Mouse (Mus musculus): ENCODE measurements at regions not wholly inside any gene's neighbourhood (a gene's known extent, or its start where the extent isn't known, plus 50 kb on each side); places are given as distances from the start of the nearest gene placed in this dataset.

- ChIA-PET POLR2A (interaction anchor here (0.6 to 13.7 kb wide), 102 partner anchors 7 to 969 kb away, joined by 3 to 475 read pairs (median 5); partner anchors contain the start of genes Sox2 (in 4 of the 4) and Fxr1 (in 1 of the 4)), CTCF (interaction anchor here in 3 of 4 experiments (0.6 to 1.6 kb wide), 9 partner anchors 12 to 329 kb away, joined by 3 to 5 read pairs (median 4); no protein-coding TSS in a partner anchor)
These were observed 106.9 kb downstream of the Sox2 start for GRCm38 (mm10) chr3:34757130-34757529.

GRCm38 (mm10) chr3:34757813-34758510 is 107.8 kb downstream of the Sox2 start:
- CTCF ChIA-PET, result interaction anchor here in 3 of 4 experiments (0.6 to 1.4 kb wide), 7 partner anchors 13 to 152 kb away, joined by 3 to 5 read pairs (median 3); partner anchors contain the start of gene Sox2 (in 1 of the 3)
- POLR2A ChIA-PET, result interaction anchor here (0.6 to 13.7 kb wide), 83 partner anchors 7 to 767 kb away, joined by 3 to 475 read pairs (median 6); partner anchors contain the start of genes Sox2 (in 4 of the 4) and Fxr1 (in 1 of the 4)

- ChIA-PET CTCF (interaction anchor here (0.6 to 3.0 kb wide), 26 partner anchors 8 to 159 kb away, joined by 3 to 29 read pairs (median 4); partner anchors contain the start of gene Sox2 (in 1 of the 4)), POLR2A (interaction anchor here (0.5 to 13.7 kb wide), 97 partner anchors 9 to 993 kb away, joined by 3 to 475 read pairs (median 5); partner anchors contain the start of gene Sox2 (in 4 of the 4))
These were observed 109.9 kb downstream of the Sox2 start for GRCm38 (mm10) chr3:34759942-34760640.

- ChIA-PET CTCF (interaction anchor here (0.5 to 3.0 kb wide), 21 partner anchors 9 to 344 kb away, joined by 3 to 29 read pairs (median 4); partner anchors contain the start of gene Sox2 (in 1 of the 4)), POLR2A (interaction anchor here (0.5 to 13.7 kb wide), 100 partner anchors 8 to 958 kb away, joined by 3 to 475 read pairs (median 6); partner anchors contain the start of gene Sox2 (in 4 of the 4))
These were observed 111.1 kb downstream of the Sox2 start for GRCm38 (mm10) chr3:34761162-34761769.

GRCm38 (mm10) chr3:34761783-34762182 is 111.6 kb downstream of the Sox2 start:
- ChIA-PET POLR2A (interaction anchor here (0.5 to 13.7 kb wide), 89 partner anchors 9 to 1126 kb away, joined by 3 to 475 read pairs (median 7); partner anchors contain the start of gene Sox2 (in 4 of the 4)), CTCF (interaction anchor here (0.6 to 3.0 kb wide), 15 partner anchors 8 to 343 kb away, joined by 3 to 29 read pairs (median 5); partner anchors contain the start of gene Sox2 (in 1 of the 4))

GRCm38 (mm10) chr3:34764559-34764958 is 114.4 kb downstream of the Sox2 start:
- CTCF ChIA-PET, result interaction anchor here in 2 of 4 experiments (0.5 to 1.6 kb wide), 3 partner anchors 124 to 125 kb away, joined by 4 to 8 read pairs (median 5); no protein-coding TSS in a partner anchor
- POLR2A ChIA-PET, result interaction anchor here (0.5 to 13.7 kb wide), 50 partner anchors 8 to 757 kb away, joined by 3 to 405 read pairs (median 5); partner anchors contain the start of gene Sox2 (in 3 of the 4)

- CTCF ChIA-PET, result interaction anchor here in 3 of 4 experiments (0.6 to 1.6 kb wide), 3 partner anchors 125 to 126 kb away, joined by 4 to 9 read pairs (median 5); no protein-coding TSS in a partner anchor
- POLR2A ChIA-PET, result interaction anchor here in 3 of 4 experiments (0.7 to 13.7 kb wide), 38 partner anchors 8 to 757 kb away, joined by 3 to 405 read pairs (median 6); partner anchors contain the start of gene Sox2 (in 3 of the 3)
These were observed 114.9 kb downstream of the Sox2 start for GRCm38 (mm10) chr3:34765151-34765550.

- CTCF ChIA-PET, result interaction anchor here in 2 of 4 experiments (0.7 to 1.3 kb wide), 4 partner anchors 9 to 130 kb away, joined by 3 to 8 read pairs (median 4); no protein-coding TSS in a partner anchor
- POLR2A ChIA-PET, result interaction anchor here in 3 of 4 experiments (0.6 to 4.8 kb wide), 28 partner anchors 9 to 595 kb away, joined by 3 to 61 read pairs (median 4); partner anchors contain the start of gene Sox2 (in 2 of the 3)
These were observed 119.6 kb downstream of the Sox2 start for GRCm38 (mm10) chr3:34769818-34770217.

GRCm38 (mm10) chr3:34770271-34770670 is 120.1 kb downstream of the Sox2 start:
- POLR2A ChIA-PET, result interaction anchor here in 3 of 4 experiments (0.6 to 4.8 kb wide), 24 partner anchors 9 to 595 kb away, joined by 3 to 61 read pairs (median 4); partner anchors contain the start of gene Sox2 (in 1 of the 3)
- CTCF ChIA-PET, result interaction anchor here in 3 of 4 experiments (0.5 to 1.3 kb wide), 4 partner anchors 9 to 492 kb away, joined by 4 to 8 read pairs (median 4); no protein-coding TSS in a partner anchor

- POLR2A ChIA-PET, result interaction anchor here (0.6 to 4.8 kb wide), 23 partner anchors 9 to 328 kb away, joined by 3 to 61 read pairs (median 4); no protein-coding TSS in a partner anchor
- CTCF ChIA-PET, result interaction anchor here (0.6 to 2.4 kb wide), 9 partner anchors 11 to 711 kb away, joined by 3 to 8 read pairs (median 4); partner anchors contain the start of gene Sox2 (in 1 of the 4)
These were observed 121.8 kb downstream of the Sox2 start for GRCm38 (mm10) chr3:34772035-34772434.

- ChIA-PET POLR2A (interaction anchor here in 3 of 4 experiments (0.8 to 3.5 kb wide), 19 partner anchors 8 to 120 kb away, joined by 3 to 17 read pairs (median 4); no protein-coding TSS in a partner anchor), CTCF (interaction anchor here in 1 of 4 experiments (0.6 kb wide), 1 partner anchor 304 kb away, joined by 7 read pairs; no protein-coding TSS in a partner anchor)
These were observed 123.6 kb downstream of the Sox2 start for GRCm38 (mm10) chr3:34773678-34774425.

GRCm38 (mm10) chr3:34781770-34782169 is 131.6 kb downstream of the Sox2 start:
- ChIA-PET POLR2A (interaction anchor here in 3 of 4 experiments (0.8 to 3.4 kb wide), 10 partner anchors 8 to 133 kb away, joined by 3 to 17 read pairs (median 4); no protein-coding TSS in a partner anchor), CTCF (no interaction called here)

GRCm38 (mm10) chr3:34783398-34783797 is 133.2 kb downstream of the Sox2 start:
- ChIA-PET CTCF (interaction anchor here in 1 of 4 experiments (0.6 kb wide), 1 partner anchor 185 kb away, joined by 3 read pairs; no protein-coding TSS in a partner anchor), POLR2A (interaction anchor here in 3 of 4 experiments (1.1 to 3.2 kb wide), 4 partner anchors 11 to 128 kb away, joined by 3 to 17 read pairs (median 6); no protein-coding TSS in a partner anchor)

- ChIA-PET POLR2A (interaction anchor here in 3 of 4 experiments (0.5 to 2.8 kb wide), 52 partner anchors 9 to 1926 kb away, joined by 3 to 77 read pairs (median 4); partner anchors contain the start of gene Sox2 (in 1 of the 3)), CTCF (no interaction called here)
These were observed 137.0 kb downstream of the Sox2 start for GRCm38 (mm10) chr3:34787211-34787610.

- ChIA-PET POLR2A (interaction anchor here in 3 of 4 experiments (0.6 to 2.5 kb wide), 19 partner anchors 8 to 146 kb away, joined by 3 to 8 read pairs (median 3); no protein-coding TSS in a partner anchor), CTCF (interaction anchor here in 2 of 4 experiments (0.6 to 1.7 kb wide), 3 partner anchors 16 to 155 kb away, joined by 3 to 6 read pairs (median 3); no protein-coding TSS in a partner anchor)
These were observed 145.1 kb downstream of the Sox2 start for GRCm38 (mm10) chr3:34795103-34795983.
